In genomic region chr5:147185174-147185915, GRCm38 (mm10) we compare ENCODE assay signal across 8 mouse cellular contexts. TPM values are rescaled to one million over a fixed set of nuclear protein-coding genes. Genes with fewer than 3 reads are reported as not detected.
DNase-seq lines count a peak whose midpoint lies in the region; ATAC-seq and TF ChIP-seq lines count a peak whose summit lies in the region.

No protein-coding gene starts in this region.

- H3K27me3 ChIP-seq in heart, embryonic 14.5 days (ENCODE audit: control insufficient read depth, insufficient read depth, low read length) = peaks cover 70% of the 10 kb centered on the region
- H3K27me3 ChIP-seq in heart, adult 2 months (ENCODE audit: control insufficient read depth, insufficient read depth, low read length) = peaks cover 24% of the 10 kb centered on the region
- H3K27me3 ChIP-seq in hindbrain, embryonic 13.5 days = peaks cover 92% of the 10 kb centered on the region
- H3K27me3 ChIP-seq in midbrain, embryonic 12.5 days = peaks cover 87% of the 10 kb centered on the region

- no peak for TF ChIP-seq CTCF in heart, adult 2 months (IDR thresholded peaks at IDR 0.05)

- no peak for TF ChIP-seq EP300 in heart, adult 2 months (IDR thresholded peaks at IDR 0.05; ENCODE audit: insufficient read depth, low read depth, low read length)

- H3K79me2 ChIP-seq in heart, adult 2 months (replicated peaks; ENCODE audit: control insufficient read depth, insufficient read depth, low read length) = no peaks in the 10 kb centered on the region

- H3K4me1 ChIP-seq in heart, embryonic 14.5 days (ENCODE audit: control insufficient read depth in 2 of 2, insufficient read depth in 2 of 2, low read length in 2 of 2) = peaks cover 2 to 21% of the 10 kb centered on the region in 2 experiments; a peak in 3 of 4 replicates
- H3K4me1 ChIP-seq in heart, adult 2 months (ENCODE audit: control insufficient read depth, insufficient read depth, low read length) = peaks cover 5% of the 10 kb centered on the region
- peaks cover 41% of the 10 kb centered on the region for H3K4me1 ChIP-seq in hindbrain, embryonic 13.5 days (replicated peaks)
- peaks cover 35% of the 10 kb centered on the region for H3K4me1 ChIP-seq in midbrain, embryonic 12.5 days

- intact Hi-C loops in heart, adult 2 months (cut with DNase I) = no loop called here

- H3K9me3 ChIP-seq in heart, embryonic 14.5 days (ENCODE audit: control insufficient read depth, low read length) = no peaks in the 10 kb centered on the region
- H3K9me3 ChIP-seq in hindbrain, embryonic 13.5 days = peaks cover 10% of the 10 kb centered on the region
- peaks cover 9% of the 10 kb centered on the region; the same call in 1 of the 2 replicates for H3K9me3 ChIP-seq in midbrain, embryonic 12.5 days

- no peaks in the 10 kb centered on the region for H3K36me3 ChIP-seq in heart, embryonic 14.5 days (ENCODE audit: control insufficient read depth, insufficient read depth, low read length)
- H3K36me3 ChIP-seq in heart, adult 2 months (ENCODE audit: control insufficient read depth, insufficient read depth, low read length) = no peaks in the 10 kb centered on the region
- no peaks in the 10 kb centered on the region for H3K36me3 ChIP-seq in hindbrain, embryonic 13.5 days
- no peaks in the 10 kb centered on the region for H3K36me3 ChIP-seq in midbrain, embryonic 12.5 days

- 7% methylated on average over 16 of the region's 19 CpGs for WGBS in heart, embryonic 14.5 days
- 9% methylated on average over 18 of the region's 19 CpGs for WGBS in heart, adult 2 months
- WGBS in hindbrain, embryonic 13.5 days = 11% methylated on average over 18 of the region's 19 CpGs
- WGBS in midbrain, embryonic 12.5 days = 10% methylated on average over 18 of the region's 19 CpGs

- no peak for DNase-seq in heart, adult 2 months
- DNase-seq in embryo, embryonic 11 days = peak; percentile 11
- DNase-seq in urinary bladder, adult 2 months (ENCODE audit: low spot score) = no peak
- DNase-seq in lung, postnatal 10 days = no peak

- H3K4me2 ChIP-seq in heart, embryonic 14.5 days (ENCODE audit: low read length) = peak overlapping the region; percentile 53
- peak overlapping the region; percentile 57; the same call in 1 of the 2 replicates for H3K4me2 ChIP-seq in hindbrain, embryonic 13.5 days
- peak overlapping the region; percentile 77 for H3K4me2 ChIP-seq in midbrain, embryonic 12.5 days (replicated peaks)

- ATAC-seq in heart, embryonic 14.5 days (ENCODE audit: insufficient number of reproducible peaks, insufficient read depth, low FRiP score, low read depth) = no peak
- ATAC-seq in hindbrain, embryonic 13.5 days (ENCODE audit: low FRiP score) = no peak
- ATAC-seq in midbrain, embryonic 12.5 days (ENCODE audit: low FRiP score, low read depth) = no peak
- ATAC-seq in megakaryocyte progenitor cell, adult 5-6 weeks (replicated peaks; ENCODE audit: poor library complexity) = no peak

- peak overlapping the region in 1 of 2 experiments; percentile 22; a peak in 2 of 4 replicates for H3K4me3 ChIP-seq in heart, embryonic 14.5 days (ENCODE audit: control insufficient read depth in 1 of 2, insufficient read depth in 1 of 2, low read depth in 1 of 2, low read length in 2 of 2)
- no peak overlapping the region for H3K4me3 ChIP-seq in heart, adult 2 months
- H3K4me3 ChIP-seq in hindbrain, embryonic 13.5 days = no peak overlapping the region; the same call in 1 of the 2 replicates
- H3K4me3 ChIP-seq in midbrain, embryonic 12.5 days = peak overlapping the region; percentile 51

- no peak overlapping the region for H3K27ac ChIP-seq in heart, embryonic 14.5 days (replicated peaks in 1 of 2; ENCODE audit: control insufficient read depth in 1 of 2, insufficient read depth in 1 of 2, low read depth in 2 of 2, low read length in 2 of 2)
- H3K27ac ChIP-seq in heart, adult 2 months = no peak overlapping the region
- H3K27ac ChIP-seq in hindbrain, embryonic 13.5 days = no peak overlapping the region
- no peak overlapping the region for H3K27ac ChIP-seq in midbrain, embryonic 12.5 days (replicated peaks)

- H3K9ac ChIP-seq in heart, embryonic 14.5 days (ENCODE audit: low read length) = no peak overlapping the region
- H3K9ac ChIP-seq in heart, adult 2 months (ENCODE audit: low read depth, low read length) = no peak overlapping the region
- H3K9ac ChIP-seq in hindbrain, embryonic 13.5 days = no peak overlapping the region
- H3K9ac ChIP-seq in midbrain, embryonic 12.5 days (replicated peaks) = no peak overlapping the region

- TF ChIP-seq POLR2A in heart, adult 2 months (IDR thresholded peaks at IDR 0.05; ENCODE audit: insufficient read depth, low read depth, low read length) = no peak

RNA-seq across cellular contexts. Expression of gene Gsx1, which starts 3.2 kb away (rescaled TPM):
- polyA plus RNA-seq in heart, embryonic 14.5 days (2014; fragmentation: Nextera tagmentation; extraction: Ambion mirVana) = not detected in 2 replicates
- not detected for total RNA-seq in heart, adult 2 months (2021)
- polyA plus RNA-seq in heart, adult 2 months (2012; rRNA removed) = not detected in 2 replicates
- 5.8 and 7.2 TPM in 2 replicates for polyA plus RNA-seq in hindbrain, embryonic 13.5 days (2015; fragmentation: Nextera tagmentation; extraction: Ambion mirVana)
- 26.9 and 27.6 TPM in 2 replicates for polyA plus RNA-seq in midbrain, embryonic 12.5 days (2016; fragmentation: Nextera tagmentation; extraction: Ambion mirVana)
- polyA plus RNA-seq in urinary bladder, adult 2 months (2012; rRNA removed) = not detected in 2 replicates
- not detected in 2 replicates for total RNA-seq in megakaryocyte progenitor cell, adult 5-6 weeks (2015)
- not detected in 2 replicates for total RNA-seq in megakaryocyte progenitor cell, adult 5-6 weeks (2017)
